Mouse (Mus musculus) testis, adult 2 months (tissue): ENCODE results near the gene Itgb2l.

Experiments
- CTCF ChIP-seq: fragments of 200-500 bp; IDR thresholded peaks from 2 replicates; pipeline ENCODE4 v1.5.1; 2012; ENCODE audit warnings: low read depth, mild to moderate bottlenecking, inconsistent platforms, low read length, moderate library complexity; ENCODE audit not compliant: control insufficient read depth, insufficient read depth, insufficient replicate concordance
- POLR2A ChIP-seq: fragments of 200-500 bp; IDR thresholded peaks from 2 replicates; pipeline ENCODE4 v1.6.1; 2012; ENCODE audit warnings: low read depth, mild to moderate bottlenecking, inconsistent platforms, low read length, moderate library complexity; ENCODE audit not compliant: control insufficient read depth

DNA sequence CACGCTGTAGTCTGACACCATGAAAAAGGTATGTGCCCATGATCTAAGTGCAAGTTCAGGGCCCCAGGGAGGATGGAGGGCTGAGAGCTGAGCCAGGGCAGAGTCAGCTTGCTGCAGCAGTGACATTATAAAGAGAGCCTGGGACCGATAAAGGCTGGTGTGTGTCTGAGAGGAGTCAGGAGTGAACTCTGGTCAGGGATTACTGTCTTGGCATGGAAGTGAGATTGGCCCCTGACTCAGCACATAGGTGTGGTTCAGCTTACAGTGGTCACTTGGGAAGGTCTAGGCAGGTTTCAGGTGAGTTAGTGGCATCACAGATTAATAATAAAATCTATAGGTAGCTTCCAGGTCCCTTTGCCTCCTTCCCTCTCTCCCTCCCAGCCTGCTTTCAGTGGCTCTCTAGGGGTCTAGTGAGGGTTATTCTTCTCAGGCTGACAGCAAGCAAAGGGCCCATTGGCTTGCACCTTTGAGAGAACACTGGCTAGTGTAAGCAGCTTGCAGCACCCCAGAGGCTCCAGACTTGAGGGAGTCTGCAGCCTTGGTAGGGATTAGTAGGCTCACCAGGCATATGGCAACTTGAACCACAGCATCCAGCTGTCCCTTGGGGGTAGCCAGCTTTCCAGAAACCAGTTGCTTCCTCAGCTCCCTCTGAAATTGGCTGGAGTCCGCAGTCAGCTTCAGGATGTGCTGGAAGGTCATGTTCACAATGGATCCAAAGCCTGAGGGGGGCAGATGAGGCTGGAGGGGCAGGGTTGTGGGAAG, 9.2 kb downstream of the Itgb2l start:
- TF ChIP-seq CTCF (no peak), POLR2A (no peak)
